Mouse (Mus musculus) retina, embryonic 14.5 days (tissue): Measurements from ENCODE around the gene Pltp.

ENCODE experiments used
- DNase-seq: peaks from one replicate; pipeline ENCODE4 v3.0.0-alpha.2; 2015; ENCODE audit warnings: low spot score

Pltp gene

DNA sequence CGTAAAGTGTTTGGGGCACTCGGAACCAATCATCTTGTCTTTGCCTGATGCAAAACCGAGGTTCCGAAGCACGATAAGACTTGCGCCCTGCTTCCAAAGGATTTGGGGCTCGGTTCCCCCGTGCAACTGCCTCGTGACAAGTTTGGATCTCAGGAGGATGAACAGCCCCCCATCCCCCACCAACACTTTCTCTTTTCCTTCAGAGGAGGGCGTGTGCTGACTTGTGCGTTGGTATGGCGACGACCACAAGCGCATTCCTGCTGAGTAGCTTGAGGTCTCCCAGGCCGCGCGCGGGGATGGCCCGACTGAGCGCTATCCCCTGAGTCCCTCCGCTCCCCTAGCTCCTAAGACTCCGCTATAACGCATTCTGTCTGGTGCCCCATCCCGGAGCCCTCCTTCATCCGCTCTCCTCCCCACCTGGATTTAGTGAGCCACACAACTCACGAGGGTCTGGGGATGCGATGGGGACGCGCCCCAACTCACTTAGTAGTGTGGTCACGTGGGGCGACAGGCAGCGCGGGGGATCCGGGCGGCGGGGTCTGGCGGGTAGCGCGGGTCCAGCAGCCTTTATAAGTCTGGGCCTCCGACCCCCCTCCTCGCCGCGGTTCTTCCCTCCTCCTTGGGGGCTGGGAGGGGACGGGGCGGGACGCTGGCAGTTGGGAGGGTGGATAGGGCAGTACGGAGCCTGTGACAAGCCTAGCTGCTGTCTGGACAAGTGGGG lies at the start of gene Pltp:
Pltp (minus strand) TSS at position 611 of the 721 bp plus-strand sequence.
- DNase-seq, result peak; percentile 67

DNA sequence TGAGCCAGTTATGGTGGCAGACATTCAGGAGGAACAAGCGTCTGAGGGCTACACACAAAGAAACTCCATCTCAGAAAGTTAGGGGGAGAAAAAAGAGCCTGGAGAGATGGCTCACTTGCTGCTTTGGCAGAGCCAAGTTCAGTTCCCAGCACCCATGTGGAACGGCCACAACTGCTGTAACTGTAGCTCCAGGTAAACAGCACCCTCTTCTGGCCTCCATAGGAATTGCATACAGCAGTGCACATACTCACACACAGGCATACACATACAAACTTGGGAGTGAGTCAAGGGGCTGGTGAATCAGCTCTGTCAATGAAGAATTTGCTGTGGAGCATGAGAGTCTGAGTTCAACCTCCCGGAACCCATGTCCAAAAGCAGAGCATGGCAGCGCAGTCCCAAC lies 48.6 kb upstream of the Pltp start:
- DNase-seq, result no peak

DNA sequence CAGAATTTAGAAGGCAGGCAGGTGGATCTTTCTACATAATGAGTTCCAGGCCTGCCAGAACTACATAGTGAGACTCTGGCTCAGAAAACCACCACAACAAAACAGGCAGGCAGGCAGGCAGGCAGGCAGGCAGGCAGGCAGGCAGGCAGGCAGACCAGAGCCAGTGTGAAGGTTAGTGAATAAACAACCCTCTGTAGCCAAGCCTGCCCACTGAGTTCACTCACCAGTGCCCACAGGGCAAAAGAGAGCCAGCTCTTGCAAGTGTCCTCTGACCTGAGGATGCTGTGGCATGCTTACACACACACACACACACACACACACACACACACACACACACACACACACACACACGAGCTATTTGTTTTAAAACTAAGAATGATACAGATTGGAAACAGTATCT lies 46.0 kb upstream of the Pltp start:
- no peak for DNase-seq

DNA sequence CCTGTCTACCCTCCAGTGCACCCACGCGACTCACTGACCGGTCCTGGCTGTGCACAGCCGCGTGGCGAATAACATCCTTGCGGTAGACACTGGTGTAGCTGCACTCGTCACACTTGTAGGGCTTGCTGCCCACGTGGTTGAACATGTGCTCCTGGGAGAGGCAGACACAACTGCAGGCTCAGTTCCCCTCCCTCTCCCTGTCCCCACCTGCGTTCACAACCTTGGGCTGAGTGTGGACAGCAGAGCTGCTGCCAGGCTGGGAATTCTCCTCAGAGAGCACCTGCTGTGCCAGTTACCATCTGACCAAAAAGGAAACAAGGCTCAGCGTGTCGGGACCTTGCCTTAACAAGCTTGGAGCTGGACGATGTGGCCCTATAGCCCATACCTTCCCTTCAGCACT lies 43.9 kb upstream of the Pltp start:
- DNase-seq, result no peak

DNA sequence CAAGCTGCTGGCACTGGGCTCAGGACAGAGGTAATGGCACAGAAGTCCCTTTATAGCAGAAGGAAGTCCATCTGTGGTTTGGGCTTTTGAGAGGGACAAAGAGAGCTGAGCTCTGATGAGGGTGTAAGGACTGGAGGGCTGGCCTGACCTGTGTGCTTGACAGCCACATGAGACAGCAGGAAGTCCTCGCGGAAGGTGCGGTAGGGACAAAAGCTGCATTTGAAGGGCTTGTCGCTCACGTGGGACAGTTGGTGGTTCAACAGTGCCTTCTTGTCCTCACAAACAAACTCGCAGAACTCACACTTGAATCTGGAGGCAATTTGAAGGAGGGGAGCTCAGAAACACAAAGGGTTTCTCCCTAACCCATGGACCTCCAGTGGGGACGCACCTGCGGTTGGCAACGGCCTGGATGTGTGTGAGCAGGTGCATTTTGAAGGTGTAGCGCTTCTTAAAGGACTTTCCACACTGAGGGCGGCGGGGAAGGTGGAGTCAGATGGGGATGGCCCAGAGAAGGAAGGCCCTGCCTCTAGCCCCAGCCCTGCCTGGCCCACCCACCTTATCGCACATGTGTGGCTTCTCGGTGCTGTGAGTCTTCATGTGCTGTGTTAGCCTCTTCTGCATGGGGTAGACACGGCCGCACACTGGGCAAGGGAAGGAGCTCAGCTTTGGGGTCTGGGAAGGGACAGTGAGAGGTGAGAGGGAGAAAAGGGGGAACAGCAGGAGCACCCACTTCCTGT lies 42.4 kb upstream of the Pltp start:
- no peak for DNase-seq

DNA sequence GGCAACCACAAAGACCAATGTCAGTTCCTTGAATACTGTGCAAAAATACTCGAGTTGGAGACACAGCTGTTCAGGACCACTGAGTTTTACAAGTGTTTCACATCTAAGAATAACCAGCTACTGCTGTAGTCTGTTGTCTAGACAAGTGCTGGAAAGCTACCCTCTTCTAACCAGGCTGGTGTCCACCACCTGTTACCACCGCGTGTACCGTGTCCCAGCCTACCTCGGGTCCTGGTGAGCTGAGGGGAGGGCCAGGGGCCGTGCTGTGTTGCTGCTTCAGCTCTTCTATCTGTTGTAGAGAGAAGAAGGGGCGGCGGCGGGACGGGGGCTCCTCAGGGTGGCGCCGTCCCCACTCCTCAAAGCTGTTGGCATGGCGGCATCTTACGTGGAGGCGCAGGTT lies 41.5 kb upstream of the Pltp start:
- no peak for DNase-seq

DNA sequence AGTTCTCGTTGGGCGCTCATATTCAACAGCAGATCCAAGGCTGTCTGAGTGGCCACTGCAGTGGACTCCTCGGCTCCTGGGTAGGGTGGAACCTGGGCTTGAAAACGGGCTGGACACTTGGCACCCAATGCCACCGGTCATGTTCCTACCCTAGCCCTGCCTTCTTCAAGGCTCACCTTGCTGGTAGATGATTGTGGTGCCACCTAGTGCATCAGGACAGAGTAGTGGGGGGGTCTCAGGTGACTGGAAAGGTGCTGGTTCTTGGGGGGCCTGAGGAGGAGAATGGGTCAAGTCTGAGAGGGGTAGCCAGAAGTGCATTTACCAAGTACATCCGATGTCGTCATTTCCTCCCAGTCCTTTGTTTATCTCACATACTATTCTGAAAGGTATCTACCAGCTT lies 40.5 kb upstream of the Pltp start:
- no peak for DNase-seq

DNA sequence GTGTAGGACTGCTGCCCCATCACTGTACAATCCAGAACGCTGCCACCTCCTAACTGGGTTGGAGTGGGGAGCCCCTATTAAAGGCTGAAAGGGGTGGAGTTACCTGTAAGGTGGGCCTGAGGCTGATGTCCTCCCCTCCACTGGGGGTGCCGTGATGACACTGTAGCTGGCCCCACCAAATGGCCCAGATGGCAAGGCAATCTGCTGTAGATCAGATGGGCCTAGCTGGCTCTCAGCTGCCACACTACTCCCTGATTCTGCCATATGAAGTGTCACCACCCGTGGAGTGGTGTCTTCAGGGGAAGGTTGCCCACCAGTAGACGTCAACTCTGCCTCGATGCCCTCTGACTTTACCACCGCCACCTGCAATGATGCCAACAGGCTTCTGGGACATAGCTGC lies 38.4 kb upstream of the Pltp start:
- DNase-seq, result no peak

DNA sequence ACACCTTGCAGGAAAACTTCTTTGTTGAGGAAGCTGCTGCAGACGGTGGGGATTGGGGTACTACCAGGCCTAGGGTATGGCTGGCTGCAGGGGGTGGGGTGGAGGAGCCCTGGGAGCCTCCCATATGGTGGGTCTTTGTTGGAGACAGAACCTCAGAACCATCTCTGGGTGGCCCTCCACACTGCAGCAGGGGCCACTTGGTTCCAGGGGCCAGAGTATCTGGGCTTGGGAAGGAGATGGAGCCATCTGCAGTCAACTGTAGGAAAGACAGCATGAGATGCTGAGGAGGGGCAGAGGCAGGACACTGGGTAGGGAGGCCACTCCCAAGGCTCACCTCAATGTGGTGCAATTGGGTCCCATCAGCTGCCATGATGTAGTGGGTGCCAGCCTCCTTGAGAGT lies 37.1 kb upstream of the Pltp start:
- no peak for DNase-seq

DNA sequence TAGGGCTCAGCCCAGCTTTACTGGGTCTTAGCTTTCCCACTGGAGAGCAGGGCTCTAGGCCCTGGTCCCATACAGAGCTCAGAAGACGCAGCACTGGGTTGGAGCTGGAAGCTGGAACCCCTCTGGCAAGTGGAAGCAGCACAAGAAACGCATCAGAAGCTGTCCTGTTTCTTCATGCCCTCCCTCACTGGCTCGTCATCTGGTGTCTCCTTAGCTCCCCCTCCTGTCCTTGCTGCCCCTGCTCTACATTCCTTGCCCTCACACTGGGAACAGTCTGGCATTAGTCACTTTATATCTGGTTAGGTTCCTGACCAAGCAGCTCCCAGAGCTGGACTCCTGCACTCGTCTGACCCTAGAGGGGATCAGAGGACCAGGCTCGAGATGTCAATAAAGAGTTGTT lies 36.5 kb upstream of the Pltp start:
- no peak for DNase-seq

DNA sequence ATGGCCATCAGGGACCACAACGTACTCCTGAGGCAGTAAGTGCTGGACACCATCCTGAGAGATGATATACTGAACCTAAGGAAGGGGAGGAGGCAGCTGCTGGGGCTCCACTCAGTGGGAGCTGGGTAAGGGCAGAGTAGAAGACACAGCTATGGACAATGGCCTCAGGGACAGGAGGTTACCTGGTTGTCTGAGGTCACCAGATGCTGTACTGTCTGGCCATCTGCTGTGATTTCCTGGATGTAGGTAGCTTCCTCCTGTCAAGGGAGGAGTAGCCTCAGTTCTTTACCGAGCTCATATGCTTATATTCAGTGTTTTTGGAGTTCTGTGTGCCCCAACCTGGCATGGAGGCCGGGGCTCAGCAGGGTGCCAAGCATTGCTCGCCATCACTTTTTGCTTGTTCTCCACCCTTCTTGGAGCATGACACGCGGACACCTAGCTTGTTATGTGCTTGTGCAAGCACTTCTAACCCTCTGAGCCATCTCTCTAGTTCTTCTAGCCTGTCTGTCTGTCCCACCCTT lies 35.2 kb upstream of the Pltp start:
- DNase-seq, result no peak

DNA sequence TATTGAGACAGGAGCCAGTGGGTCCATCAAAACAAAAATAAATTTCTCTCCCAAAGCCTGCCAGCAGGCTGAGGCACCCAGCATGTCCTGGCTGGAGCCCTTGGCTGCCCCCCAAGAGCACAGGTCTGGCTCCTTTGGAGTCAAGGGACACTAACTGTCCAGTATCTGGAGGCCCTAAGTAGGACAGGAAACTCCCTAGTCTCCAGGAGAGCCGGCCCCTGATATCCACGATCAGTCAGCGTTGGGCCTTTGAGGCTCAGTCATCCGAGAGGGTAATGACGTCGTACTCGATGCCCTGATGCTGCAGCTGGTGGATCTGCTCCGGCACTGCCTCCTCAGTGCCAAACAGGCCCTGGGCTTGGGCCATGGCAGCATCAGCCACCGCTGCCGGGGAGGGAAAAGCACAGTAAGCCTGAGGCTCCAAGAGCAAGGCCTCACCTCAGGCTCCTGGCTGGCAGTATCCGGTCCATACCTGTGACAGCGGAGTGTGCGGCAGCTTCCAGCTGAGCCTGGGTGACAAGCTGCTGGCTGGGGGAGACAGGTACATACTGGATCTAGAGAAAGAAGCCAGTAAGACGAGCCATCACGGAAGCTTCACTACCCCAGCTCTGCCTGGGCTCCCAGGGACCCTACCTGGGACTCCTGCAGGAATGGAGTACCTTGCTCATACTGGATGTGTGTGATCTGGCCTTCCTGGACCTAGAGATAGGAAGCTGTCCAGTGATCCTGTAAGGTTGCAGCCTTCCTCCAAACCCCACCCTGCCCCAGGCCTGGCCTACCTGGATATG lies 34.6 kb upstream of the Pltp start:
- DNase-seq, result no peak

DNA sequence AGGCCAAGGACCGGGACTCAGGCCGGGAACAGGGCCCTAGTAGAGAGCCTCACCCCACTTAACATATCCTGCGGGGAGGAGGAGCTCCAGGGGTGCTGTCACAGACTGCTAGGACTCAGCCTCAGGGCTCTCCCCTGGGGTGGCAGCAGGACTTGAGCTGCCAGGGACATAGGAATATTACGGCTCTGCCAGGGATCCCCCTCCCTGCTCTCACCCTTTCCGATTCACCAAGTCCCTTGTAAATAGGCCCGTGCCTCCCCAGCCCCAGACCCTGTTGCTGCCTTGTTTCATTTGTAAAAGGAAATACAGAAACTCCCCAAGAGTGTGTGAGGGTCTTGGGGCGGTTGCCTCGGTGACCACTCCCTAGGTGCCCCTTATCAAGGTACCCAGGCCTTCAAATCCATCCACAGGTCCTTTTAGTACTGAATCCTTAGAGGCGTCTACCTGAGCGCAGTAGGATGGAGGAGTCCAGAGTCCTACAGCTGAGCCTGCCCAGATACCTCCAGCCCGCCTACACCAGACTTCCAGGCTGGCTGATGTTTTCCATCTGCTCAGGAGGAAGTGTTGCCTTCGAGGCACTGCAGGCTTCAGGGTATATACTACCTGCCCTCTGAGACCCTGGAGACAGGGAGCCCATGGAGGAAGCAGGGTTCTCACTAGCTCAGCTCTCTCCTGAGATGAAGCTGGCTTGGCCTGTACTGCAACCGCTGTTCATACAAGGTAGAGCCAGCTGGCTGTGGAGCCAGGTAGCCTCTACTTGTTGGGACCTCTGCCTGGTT lies 33.7 kb upstream of the Pltp start:
- DNase-seq, result no peak

DNA sequence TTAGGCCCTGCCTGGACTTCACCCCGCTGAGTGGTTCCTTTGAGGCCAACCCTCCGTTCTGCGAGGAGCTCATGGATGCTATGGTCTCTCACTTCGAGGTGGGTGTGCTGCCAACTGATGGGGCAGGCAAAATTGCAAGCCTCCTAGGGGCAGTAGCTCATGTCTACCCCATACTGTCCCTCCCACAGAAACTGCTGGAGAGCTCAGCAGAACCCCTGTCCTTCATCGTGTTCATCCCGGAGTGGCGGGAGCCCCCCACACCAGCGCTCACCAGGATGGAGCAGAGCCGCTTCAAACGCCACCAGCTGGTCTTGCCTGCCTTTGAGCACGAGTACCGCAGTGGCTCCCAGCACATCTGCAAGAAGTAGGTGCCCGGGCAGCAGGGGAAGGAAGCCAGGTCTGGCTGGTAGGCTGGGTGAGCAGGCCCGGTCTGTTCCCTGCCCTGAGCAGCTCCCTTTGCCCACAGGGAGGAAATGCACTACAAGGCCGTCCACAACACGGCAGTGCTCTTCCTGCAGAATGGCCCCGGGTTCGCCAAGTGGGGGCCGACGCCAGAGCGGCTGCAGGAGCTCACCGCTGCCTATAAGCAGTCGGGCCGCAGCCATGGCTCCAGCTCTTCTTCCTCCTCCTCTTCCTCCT lies 33.0 kb upstream of the Pltp start:
- no peak for DNase-seq

DNA sequence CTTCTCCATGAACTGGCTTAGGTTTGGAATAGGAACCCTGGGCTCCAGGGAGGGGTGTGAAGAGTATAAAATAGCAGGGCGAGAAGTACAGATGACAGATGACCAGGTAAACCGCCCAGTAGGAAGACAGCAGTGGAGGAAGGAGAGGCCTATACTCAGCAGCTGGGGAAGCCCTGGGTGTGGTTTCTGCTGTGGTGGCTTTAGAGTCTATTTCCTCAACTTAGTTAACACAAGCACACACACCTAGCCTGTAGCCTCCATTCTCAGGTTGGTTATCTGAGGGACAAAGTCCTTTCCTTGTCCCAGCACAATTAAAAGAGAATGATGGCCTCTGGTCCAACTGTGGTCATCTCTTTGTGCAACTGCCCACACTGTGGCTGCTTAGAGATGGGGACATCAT lies 32.4 kb upstream of the Pltp start:
- DNase-seq, result no peak

DNA sequence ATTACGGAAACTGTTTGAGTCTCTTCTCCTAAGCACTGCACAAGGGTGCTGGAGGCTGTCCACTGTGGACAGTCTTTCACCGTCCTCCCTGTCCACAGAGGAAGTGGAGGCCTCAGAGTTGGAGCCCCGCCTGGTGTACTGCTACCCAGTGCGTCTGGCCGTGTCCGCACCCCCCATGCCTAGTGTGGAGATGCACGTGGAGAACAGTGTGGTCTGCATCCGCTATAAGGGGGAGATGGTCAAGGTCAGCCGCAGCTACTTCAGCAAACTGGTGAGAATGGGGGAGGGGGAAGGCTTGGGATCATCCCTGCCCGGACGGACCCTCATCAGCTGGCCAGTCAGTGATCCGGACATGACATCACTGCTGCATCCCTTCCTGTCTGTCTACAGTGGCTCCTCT lies 31.5 kb upstream of the Pltp start:
- DNase-seq, result no peak

DNA sequence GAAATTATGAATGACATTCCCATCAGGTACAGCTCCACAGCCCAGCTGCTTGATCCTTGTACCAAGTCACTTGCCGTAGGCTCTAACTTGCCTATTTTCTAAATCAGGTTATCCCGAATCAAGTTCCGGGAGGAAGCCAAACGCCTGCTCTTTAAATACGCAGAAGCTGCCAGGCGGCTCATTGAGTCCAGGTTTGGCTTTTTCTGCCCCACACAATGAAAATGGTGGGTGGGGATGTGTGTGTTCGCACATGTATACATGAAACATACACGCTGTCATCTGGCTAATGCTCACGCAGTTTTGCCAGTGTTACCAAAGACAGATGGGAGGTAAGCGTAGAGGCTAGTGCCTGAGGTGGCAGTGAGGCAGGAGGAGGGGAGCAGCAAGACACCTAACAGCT lies 29.1 kb upstream of the Pltp start:
- no peak for DNase-seq

DNA sequence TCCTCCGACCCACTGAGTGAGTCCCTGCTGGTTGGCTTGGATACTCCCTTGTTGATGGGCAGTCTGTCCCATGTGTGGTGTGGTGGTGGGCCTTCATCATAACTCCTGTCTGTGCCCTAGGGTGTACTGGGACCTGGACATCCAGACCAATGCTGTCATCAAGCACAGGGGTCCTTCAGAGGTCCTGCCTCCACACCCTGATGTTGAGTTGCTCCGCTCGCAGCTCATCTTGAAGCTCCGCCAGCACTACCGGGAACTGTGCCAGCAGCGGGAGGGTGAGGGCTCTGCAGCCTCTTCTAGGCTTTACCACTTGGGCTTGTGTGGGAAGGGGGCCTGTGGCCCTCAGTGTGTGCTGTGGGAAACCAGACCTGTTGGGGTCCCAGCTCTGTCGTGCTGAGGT lies 28.3 kb upstream of the Pltp start:
- no peak for DNase-seq

DNA sequence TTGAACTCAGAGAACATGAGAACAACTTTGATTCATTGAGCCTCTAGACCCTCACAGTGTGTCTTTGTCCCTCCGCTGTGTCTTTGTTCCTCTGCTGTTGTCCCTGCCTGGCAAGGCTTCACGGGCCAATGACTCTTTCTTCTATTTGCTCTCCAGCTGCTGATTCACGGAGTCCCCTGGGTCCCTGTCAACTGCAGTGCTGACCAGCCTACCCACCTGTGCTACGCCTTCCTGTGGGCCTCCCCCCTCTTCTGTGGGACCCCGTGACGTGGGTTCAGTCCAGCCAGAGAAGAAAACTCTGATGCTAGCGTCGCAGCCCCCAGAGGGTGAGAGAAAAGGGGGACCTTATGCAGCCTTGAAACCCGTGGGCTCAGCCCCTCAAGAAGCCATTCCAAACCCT lies 25.1 kb upstream of the Pltp start:
- DNase-seq, result peak; percentile 51

DNA sequence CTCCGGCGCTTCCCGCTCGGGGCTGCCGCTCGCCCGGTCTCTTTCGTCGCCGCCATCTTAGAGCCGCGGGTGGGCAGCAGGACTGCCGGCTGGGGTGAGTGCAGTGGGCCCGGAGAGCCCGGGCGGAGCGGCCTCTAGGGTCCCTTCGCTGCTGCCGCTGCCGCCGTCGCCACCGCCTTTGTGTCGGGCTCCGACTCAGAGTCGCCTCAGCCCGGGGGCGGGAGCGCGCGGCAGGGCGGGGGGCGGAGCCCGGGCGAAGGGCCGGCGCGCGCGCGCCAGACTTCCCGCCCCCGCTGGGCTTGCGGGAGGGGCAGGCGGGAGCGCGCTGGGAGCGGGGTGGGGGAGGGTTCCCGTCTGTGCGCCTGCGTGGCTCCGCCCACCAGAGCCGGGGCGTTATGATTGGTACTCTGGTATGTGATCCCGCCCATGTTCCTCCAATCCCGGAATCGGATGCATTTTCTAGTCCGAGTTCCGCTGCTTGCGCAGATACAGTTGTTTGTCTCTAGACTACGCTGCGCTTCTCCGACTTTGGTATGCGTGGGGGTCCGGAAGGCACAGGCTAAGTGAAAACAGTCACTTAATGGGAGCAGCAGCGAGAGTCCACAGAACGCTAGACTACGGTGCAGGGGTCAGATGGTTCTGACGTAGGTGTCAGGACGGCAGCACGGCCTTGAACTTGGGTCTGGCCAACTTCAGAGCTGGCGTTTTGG lies 22.2 kb upstream of the Pltp start:
- peak; percentile 98 for DNase-seq

DNA sequence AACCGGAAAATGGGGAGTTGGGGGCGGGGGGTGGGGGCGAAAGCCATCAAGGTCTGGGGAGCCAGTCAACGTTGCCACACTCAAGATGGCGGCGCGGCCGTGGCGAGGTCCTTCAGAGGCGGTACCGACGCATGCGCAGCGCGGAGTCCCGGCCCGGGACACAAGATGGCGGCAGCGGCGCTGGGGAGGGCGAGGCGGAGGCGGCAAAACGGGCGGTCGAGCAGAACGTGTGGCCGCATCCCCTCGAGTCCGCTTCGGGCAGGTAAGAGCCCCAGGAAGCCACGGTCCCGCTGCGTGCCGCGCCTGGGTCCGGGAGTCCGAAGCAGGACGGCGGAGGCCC lies 21.7 kb upstream of the Pltp start, which contains the start of gene Pcif1:
Pcif1 (plus strand) TSS at position 77 of the 340 bp plus-strand sequence.
- peak; percentile 92 for DNase-seq
